Mouse (Mus musculus): ENCODE data around the gene Kcnn3.

The Kcnn3 gene

GRCm38 (mm10) chr3:89519894-89520293, at the start of gene Kcnn3:
Gene Kcnn3 (plus strand): TSS chr3:89520164.
- DNase-seq, result peak; percentile 89 to 91

- no peak for DNase-seq
These were observed 47.7 kb upstream of the Kcnn3 start for GRCm38 (mm10) chr3:89472280-89472679.

GRCm38 (mm10) chr3:89473838-89474237, 46.1 kb upstream of the Kcnn3 start:
- no peak for DNase-seq

GRCm38 (mm10) chr3:89479055-89479454, 40.9 kb upstream of the Kcnn3 start:
- no peak for DNase-seq

GRCm38 (mm10) chr3:89481488-89481887, 38.5 kb upstream of the Kcnn3 start:
- no peak for DNase-seq

GRCm38 (mm10) chr3:89482249-89482648, 37.7 kb upstream of the Kcnn3 start:
- no peak for DNase-seq

- peak; percentile 81 to 83 for DNase-seq
These were observed 35.0 kb upstream of the Kcnn3 start for GRCm38 (mm10) chr3:89484766-89485524.

- DNase-seq, result no peak
These were observed 33.9 kb upstream of the Kcnn3 start for GRCm38 (mm10) chr3:89486111-89486510.

- no peak for DNase-seq
These were observed 32.9 kb upstream of the Kcnn3 start for GRCm38 (mm10) chr3:89486916-89487702.

GRCm38 (mm10) chr3:89490790-89491189, 29.2 kb upstream of the Kcnn3 start:
- DNase-seq, result no peak

- no peak for DNase-seq
These were observed 28.4 kb upstream of the Kcnn3 start for GRCm38 (mm10) chr3:89491559-89491958.

GRCm38 (mm10) chr3:89492701-89493151, 27.2 kb upstream of the Kcnn3 start:
- DNase-seq, result peak; percentile 70 to 91

- no peak for DNase-seq
These were observed 25.3 kb upstream of the Kcnn3 start for GRCm38 (mm10) chr3:89494630-89495029.

GRCm38 (mm10) chr3:89496366-89496765, 23.6 kb upstream of the Kcnn3 start:
- DNase-seq, result no peak

- DNase-seq, result no peak
These were observed 20.3 kb upstream of the Kcnn3 start for GRCm38 (mm10) chr3:89499696-89500095.

GRCm38 (mm10) chr3:89501486-89501885, 18.5 kb upstream of the Kcnn3 start:
- no peak for DNase-seq

GRCm38 (mm10) chr3:89502551-89502950, 17.4 kb upstream of the Kcnn3 start:
- no peak for DNase-seq

GRCm38 (mm10) chr3:89508041-89508440, 11.9 kb upstream of the Kcnn3 start:
- no peak for DNase-seq

- DNase-seq, result peak in 1 of 2 experiments; percentile 53
These were observed 9.0 kb upstream of the Kcnn3 start for GRCm38 (mm10) chr3:89510979-89511378.

- DNase-seq, result no peak
These were observed 8.6 kb upstream of the Kcnn3 start for GRCm38 (mm10) chr3:89511400-89511799.

GRCm38 (mm10) chr3:89512225-89512624, 7.7 kb upstream of the Kcnn3 start:
- DNase-seq, result no peak

- DNase-seq, result no peak
These were observed 4.5 kb upstream of the Kcnn3 start for GRCm38 (mm10) chr3:89515444-89515843.

- no peak for DNase-seq
These were observed 3.6 kb upstream of the Kcnn3 start for GRCm38 (mm10) chr3:89516321-89516720.

Data from kidney, postnatal 25 days (tissue).